Mouse (Mus musculus) embryonic fibroblast, embryonic 13.5 days (primary cell): ENCODE measurements around the gene Dnase1.

ENCODE experiments used
- CTCF ChIP-seq: IDR thresholded peaks from 2 replicates; pipeline ENCODE4 v1.5.1; 2011; ENCODE audit warnings: mild to moderate bottlenecking, control low read depth, low read length, moderate library complexity, borderline replicate concordance; ENCODE audit not compliant: insufficient read depth
- POLR2A ChIP-seq: IDR thresholded peaks from 2 replicates; pipeline ENCODE4 v1.6.1; 2011; ENCODE audit warnings: low read depth, mild to moderate bottlenecking, control low read depth, low read length, moderate library complexity

GRCm38 (mm10) chr16:4029371-4029841 lies 7.3 kb upstream of the Dnase1 start:
- TF ChIP-seq POLR2A = no peak
- TF ChIP-seq CTCF = no peak
